Mouse (Mus musculus) brain, embryonic 14.5 days (tissue): Measurements from ENCODE around the gene Slc8b1. TPM values are rescaled to one million over a fixed set of nuclear protein-coding genes. Genes with fewer than 3 reads are reported as not detected.

Experiments
- DNase-seq: peaks from one replicate; pipeline ENCODE4 v3.0.0-alpha.2; 2011; ENCODE audit warnings: low read depth
- CTCF ChIP-seq: fragments of 200-500 bp; IDR thresholded peaks from 2 replicates; pipeline ENCODE4 v1.5.1; 2012; ENCODE audit warnings: inconsistent platforms, mild to moderate bottlenecking, moderate library complexity, borderline replicate concordance; ENCODE audit not compliant: insufficient read depth, insufficient read length; ENCODE audit errors: extremely low read depth
- POLR2A ChIP-seq: fragments of 200-500 bp; IDR thresholded peaks from 2 replicates; pipeline ENCODE4 v1.6.1; 2012; ENCODE audit warnings: mild to moderate bottlenecking, inconsistent platforms, borderline replicate concordance; ENCODE audit not compliant: poor library complexity, insufficient read depth, insufficient read length, severe bottlenecking; ENCODE audit errors: extremely low read depth
- polyA plus RNA-seq: library from polyadenylated mRNA; depleted of rRNA; stranded (reverse); fragments of >200 nt; gene quantifications from 2 replicates; pipeline ENCODE4 v1.2.3, GENCODE M21; 2012

Slc8b1 gene
- polyA plus RNA-seq, 1 experiment, result 3.5 TPM

GRCm38 (mm10) chr5:120502147-120502621 is 8.8 kb upstream of the Slc8b1 start:
- no peak for DNase-seq
- TF ChIP-seq POLR2A (no peak), CTCF (no peak)

- no peak for TF ChIP-seq CTCF
- TF ChIP-seq POLR2A, result no peak
- no peak for DNase-seq
Observed at GRCm38 (mm10) chr5:120502675-120503143, 8.3 kb upstream of the Slc8b1 start.

DNA sequence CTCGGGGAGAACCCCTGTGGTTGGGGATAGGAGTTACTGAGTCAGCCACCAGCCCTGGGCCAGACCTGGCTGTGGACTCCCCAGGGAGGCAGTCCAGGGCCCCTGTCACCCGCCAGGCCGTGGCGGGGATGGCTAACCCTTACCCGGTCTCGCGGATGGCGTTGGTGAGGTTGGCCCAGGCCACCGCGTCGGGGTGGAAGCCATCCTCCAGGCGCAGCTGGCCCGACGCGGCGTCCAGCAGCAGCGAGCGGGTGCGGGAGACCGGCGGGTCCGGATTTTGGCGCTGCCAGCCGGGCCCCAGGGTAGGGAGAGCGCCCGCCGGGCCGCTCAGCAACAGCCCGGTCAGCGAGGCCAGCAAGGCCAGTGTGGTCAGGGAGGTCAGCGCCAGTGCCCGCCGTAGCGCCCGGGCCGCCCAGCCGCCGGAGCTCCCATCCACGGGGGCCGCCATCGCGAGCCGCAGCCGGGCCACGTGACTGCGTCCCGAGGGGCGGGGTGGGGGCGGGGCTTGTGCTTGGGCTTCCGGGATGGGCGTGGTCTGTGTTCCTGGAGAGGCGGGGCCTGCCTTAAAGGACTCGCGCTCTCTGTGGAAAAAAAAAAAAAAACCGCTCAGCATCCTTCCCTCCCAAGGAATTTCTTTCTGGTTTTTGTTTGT is 7.7 kb upstream of the Slc8b1 start, which contains the start of gene Plbd2:
TSS of gene Plbd2 (minus strand) at position 482 of the 652 bp plus-strand sequence.
- TF ChIP-seq CTCF (no peak), POLR2A (peak; percentile 95)
- DNase-seq, result peak; percentile 94

DNA sequence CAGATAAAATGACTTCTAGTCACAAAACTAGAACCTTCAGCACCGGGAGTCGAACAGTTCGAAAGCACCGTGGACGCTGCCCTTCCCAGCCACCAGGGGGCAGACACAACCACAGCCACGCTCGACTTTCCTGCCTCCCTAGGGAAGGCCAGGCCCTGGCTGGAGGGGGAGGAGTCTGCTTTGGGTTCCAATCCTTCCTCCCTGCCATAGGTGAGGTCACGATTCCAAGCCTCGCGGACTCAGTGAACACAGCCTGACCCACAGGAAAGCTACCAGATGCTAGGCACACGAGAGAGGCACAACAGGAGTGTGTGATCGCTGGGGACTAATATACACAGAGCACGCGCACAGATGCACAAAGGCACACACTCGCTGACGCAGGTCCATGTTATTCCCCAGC is 5.6 kb upstream of the Slc8b1 start:
- peak; percentile 88 for TF ChIP-seq CTCF
- TF ChIP-seq POLR2A, result no peak
- peak; percentile 67 for DNase-seq

DNA sequence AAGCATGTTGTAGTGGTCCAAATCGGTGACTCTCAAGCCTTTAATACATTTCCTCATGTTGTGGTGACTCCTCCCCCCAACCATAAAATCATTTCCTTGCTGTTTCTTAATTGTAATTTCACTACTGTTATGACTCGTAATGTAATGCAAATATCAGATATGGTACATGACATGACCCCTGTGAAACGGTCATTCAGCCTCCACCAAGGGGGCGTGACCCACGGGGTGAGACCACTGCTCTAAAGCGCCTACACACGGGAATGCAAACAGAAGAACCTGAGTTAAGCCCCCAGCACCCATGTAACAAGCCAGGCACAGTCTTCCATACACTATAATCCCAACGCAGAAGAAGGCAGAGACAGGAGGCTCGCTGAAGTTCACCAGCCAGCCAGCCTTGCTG is 5.2 kb upstream of the Slc8b1 start:
- DNase-seq, result no peak
- TF ChIP-seq CTCF (no peak), POLR2A (no peak)

GRCm38 (mm10) chr5:120506490-120506889 is 4.5 kb upstream of the Slc8b1 start:
- DNase-seq, result peak; percentile 61
- TF ChIP-seq POLR2A (no peak), CTCF (no peak)

- no peak for DNase-seq
- TF ChIP-seq CTCF, result no peak
- TF ChIP-seq POLR2A, result no peak
Observed at GRCm38 (mm10) chr5:120507311-120507710, 3.7 kb upstream of the Slc8b1 start.

DNA sequence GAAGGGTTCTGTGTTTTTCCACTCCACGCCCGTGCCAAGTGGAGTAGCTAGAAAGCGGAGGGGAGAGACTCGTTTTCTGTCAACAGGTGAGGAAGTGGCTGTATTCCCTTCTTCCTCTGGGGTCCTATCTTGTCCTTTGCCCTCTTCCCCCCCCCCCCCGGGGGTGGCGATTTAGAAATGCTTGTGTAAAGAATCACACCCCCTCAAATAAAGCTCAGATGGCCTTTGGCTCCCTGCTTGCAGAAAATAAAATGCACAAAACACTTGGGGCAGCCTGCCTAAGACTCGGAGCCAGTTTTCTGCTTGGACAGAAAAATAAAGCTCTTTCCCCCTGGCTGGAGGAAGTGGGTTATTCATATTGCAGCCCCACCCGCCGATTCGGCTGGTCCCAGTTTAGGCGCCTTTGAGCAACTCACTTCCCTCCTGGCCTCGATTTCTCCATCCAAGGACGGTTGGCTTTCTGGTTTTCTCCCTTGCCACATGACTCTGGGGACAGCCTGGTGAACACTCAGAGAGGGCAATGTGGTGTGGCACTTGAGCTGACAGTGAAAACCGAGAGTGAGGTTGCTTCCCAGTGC is 764 bp downstream of the Slc8b1 start:
- no peak for DNase-seq
- TF ChIP-seq POLR2A (no peak), CTCF (no peak)

DNA sequence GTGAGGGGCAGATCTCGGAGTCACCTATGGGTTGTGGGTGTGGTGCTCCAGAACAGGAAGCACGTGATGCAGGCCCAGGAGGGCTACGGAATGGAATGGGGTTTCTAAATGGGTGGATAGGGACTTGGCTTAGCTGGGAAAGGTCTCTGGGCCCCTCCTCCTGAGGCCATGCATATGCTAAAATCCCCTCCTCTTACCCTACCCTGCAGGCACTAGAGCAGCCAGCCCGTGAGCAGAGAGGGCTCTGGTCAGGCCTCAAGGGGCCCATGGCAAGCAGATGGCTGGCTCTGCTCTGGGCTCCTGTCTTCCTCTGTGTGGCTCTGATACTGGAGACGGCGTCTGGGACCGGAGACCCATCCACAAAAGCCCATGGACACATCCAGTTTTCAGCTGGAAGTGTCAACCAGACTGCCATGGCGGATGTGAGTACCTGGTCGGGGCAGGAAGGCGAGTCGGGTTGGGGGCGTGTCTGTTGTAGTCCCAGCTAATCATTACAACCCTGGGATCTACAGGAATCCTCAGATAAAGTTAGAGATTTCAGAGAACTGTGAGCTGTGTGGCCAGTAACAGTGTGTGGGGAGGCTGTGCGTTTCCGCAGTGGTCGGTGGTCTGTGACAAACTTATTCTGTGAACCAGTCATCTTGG is 2.1 kb downstream of the Slc8b1 start:
- no peak for TF ChIP-seq CTCF
- TF ChIP-seq POLR2A, result no peak
- DNase-seq, result no peak

DNA sequence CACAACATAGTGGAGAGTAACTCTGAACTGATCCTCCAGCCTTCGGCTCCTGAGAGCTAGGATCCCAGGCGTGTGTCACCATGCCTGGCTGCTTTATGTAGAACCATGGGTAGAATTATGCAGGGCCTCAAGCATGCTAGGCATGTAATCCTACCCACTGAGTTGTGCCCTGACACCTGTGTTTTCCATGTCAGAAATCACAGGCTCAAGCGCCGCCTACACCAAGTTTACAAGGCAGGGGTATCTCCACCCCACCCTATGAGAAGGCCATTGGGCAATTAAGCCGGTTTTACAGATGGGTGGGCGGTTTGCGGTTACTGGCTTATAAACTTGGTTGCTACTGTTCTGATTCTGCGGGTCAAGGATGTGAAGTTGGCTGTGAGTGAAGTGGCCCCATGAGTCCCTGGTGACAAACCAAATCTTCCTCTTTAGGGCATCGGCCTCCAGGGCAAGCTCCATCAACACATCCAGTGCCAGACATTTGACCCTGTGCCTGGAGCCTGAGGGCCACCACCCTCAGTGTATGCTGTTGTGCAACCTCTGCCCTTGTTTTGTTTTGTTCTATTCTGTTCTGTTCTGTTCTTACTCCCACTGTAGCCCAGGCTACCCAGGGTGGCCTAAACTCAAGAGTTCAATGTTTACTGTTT is 3.2 kb downstream of the Slc8b1 start:
- TF ChIP-seq POLR2A (no peak), CTCF (no peak)
- no peak for DNase-seq

DNA sequence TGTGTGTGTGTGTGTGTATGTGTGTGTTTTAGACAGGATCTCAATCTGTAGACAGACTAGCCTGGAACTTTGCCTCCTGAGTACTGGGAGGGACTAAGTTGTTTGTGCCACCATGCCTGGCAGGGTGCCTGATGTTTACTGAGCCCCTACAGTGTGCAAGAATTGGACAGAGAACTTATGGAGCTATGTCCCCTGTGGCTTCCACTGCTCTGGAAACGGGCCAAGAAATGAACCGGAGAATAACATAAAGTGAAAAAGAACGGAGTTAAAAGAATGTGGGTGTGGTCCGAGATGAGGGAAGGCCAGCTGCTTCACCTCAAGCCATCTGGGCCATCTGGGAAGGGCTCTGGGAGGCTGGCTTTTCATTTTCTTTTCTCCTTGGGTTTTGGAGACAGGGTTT is 3.8 kb downstream of the Slc8b1 start:
- peak; percentile 82 for DNase-seq
- TF ChIP-seq POLR2A (no peak), CTCF (no peak)

DNA sequence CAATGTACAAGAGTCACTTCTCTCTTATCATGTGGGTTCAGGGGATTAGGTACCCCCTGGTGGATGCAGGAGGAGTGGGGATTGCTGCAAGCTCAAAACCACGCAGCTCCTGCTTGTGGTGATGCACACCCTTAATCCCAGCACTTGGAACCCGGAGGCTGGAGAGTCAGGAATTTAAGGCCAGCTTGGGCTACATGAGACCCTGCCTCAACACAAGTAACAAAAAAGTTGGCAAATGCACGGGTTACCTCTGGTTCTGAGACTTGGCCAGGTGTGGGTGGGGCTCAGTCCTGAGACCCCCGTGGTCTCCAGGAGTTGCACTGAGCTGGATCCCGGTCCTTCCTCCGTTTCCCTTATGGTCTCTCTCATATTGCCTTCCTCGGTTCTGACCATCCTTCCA is 4.5 kb downstream of the Slc8b1 start:
- TF ChIP-seq POLR2A (no peak), CTCF (no peak)
- no peak for DNase-seq
